Mouse (Mus musculus): ENCODE measurements at regions not wholly inside any gene's neighbourhood (a gene's known extent, or its start where the extent isn't known, plus 50 kb on each side); places are given as distances from the start of the nearest gene placed in this dataset.

DNA sequence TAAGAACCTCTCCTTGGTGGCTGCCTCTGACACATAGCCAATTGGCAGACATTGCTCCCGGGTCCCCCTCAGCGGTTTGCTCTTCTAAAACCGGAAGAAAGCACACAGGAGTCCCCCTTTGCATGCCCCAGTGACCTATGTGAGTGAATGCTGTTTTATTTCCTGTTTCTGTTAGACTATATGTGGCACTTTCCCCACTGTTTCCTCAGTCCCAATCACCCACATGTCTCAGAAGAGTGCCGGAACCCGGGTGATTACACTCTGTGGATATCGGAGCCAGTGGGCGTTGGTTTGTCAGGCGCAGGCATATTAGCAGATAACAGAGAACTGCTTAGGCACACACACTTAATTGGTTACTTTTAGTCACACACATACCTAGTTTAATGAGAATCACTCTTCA is 66.3 kb upstream of the Rpl34 start:
- DNase-seq = no peak
- intact Hi-C loops (cut with DNase I; ENCODE audit: low total_unique reads) = no loop called here

DNA sequence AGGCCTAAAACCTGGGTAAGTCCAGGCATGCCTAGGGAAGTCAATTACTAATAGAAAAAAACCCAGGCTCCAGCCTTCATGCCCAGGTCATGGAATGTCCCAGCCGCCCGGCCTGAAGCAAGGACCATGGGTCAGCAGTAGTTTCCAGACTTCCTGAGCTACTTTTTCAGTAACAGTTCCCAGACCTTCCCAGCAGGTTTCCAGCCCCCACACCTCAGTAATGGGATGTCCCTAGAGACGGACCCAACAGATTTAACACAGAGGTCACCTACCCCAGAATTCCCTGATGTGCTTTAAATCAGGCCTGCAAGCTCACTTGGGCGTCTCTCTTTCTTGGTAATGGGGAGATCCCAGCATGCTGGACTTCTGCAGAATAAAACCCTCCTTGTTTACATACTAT is 65.2 kb upstream of the Rpl34 start:
- no peak for DNase-seq
- intact Hi-C loops (cut with DNase I; ENCODE audit: low total_unique reads) = no loop called here

DNA sequence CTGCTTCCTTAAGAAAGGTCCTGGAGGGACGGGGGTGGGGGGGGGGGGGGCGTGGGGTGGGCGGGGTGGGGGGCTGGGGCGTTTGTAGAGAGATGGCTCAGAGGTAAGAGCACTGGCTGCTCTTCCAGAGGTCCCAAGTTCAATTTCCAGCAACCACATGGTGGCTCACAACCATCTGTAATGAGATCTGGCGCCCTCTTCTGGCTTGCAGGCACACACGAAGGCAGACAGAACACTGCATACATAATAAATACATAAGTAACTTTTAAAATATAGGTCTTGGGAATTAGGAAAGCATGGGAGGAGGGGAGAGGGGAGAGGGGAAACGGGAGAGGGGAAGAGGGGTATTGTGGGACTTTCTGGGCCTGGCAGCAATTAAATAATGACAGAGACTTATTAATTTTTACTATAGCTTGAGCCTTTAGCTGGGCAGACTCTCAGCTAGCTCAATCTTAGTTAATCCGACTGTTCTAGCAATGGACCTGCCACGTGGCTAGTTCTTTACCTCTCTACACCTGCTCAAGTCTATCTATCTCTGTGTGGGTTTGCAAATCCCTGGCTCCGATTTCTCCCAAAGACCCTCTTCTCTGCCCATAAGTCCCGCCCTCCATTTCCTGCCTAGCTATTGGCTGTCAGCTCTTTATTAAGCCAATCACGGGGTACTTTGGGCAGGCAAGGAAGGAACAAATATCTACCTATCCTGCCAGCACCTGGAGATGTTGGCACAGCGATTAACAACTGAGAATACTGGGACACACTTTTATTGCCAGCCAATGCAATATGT is 64.1 kb upstream of the Rpl34 start:
- intact Hi-C loops (cut with DNase I; ENCODE audit: low total_unique reads) = no loop called here
- no peak for DNase-seq

DNA sequence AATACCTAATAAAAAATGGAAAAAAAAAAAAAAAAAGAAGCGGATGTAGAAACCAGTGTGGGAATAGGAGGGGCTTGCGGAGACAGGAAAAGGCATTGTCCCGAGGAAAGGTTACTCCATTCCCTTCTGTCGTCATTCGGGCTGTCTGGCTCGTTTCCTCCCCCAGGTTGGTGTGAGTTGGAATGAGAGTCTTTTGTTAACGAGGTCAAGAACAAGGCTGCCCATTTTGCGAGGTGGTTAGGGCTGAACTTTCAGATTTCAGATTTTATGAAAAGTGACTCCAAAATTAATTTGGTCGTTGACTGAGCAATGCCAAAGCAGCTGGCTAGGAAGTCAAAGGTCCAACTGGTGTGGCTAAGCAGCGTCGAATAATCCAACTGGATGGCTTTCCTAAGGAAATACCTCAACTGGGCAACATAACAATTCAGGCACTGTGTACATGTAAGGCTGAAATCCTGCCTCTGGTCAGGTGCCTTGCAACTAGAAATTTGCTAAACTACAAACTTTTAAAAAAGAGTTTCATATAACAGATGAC is 50.6 kb upstream of the Rpl34 start:
- intact Hi-C loops (cut with DNase I; ENCODE audit: low total_unique reads) = no loop called here
- no peak for DNase-seq

All from gastrocnemius, postnatal 14 days (tissue).